Mouse (Mus musculus) cerebellum, adult 2 months (tissue): ENCODE results near the gene Cdk15. TPM values are rescaled to one million over a fixed set of nuclear protein-coding genes. Genes with fewer than 3 reads are reported as not detected.

Experiments
- DNase-seq, 2 experiments: peaks; one replicate each; pipeline ENCODE4 v3.0.0; 2021
- H3K27ac ChIP-seq: fragments of 200-500 bp; 2 replicates; pipeline ENCODE4 v1.5.1; 2012; ENCODE audit warnings: low read length, control low read depth, inconsistent platforms; ENCODE audit not compliant: insufficient read depth
- H3K27me3 ChIP-seq: fragments of 200-500 bp; 2 replicates; pipeline ENCODE4 v1.6.1; 2012; ENCODE audit warnings: inconsistent platforms, mild to moderate bottlenecking, low read length, moderate library complexity; ENCODE audit not compliant: control insufficient read depth, insufficient read depth
- H3K4me1 ChIP-seq: fragments of 200-500 bp; 2 replicates; pipeline ENCODE4 v1.6.1; 2011; ENCODE audit warnings: low read length; ENCODE audit not compliant: control insufficient read depth, insufficient read depth
- H3K4me3 ChIP-seq: fragments of 200-500 bp; replicated peaks from 2 replicates; pipeline ENCODE3; 2011; ENCODE audit warnings: mild to moderate bottlenecking, low read depth, low read length, control low read depth; ENCODE audit not compliant: insufficient read depth
- CTCF ChIP-seq: fragments of 200-500 bp; IDR thresholded peaks from 2 replicates; pipeline ENCODE4 v1.5.1; 2011; ENCODE audit warnings: low read depth, mild to moderate bottlenecking, control low read depth, low read length, moderate library complexity, borderline replicate concordance; ENCODE audit not compliant: insufficient read depth
- POLR2A ChIP-seq: fragments of 200-500 bp; IDR thresholded peaks from 2 replicates; pipeline ENCODE4 v1.6.1; 2011; ENCODE audit warnings: low read length, control low read depth, borderline replicate concordance; ENCODE audit not compliant: insufficient read depth
- whole genome bisulfite sequencing: fragments of 180-500 bp; shearing (Covaris S2); methylation state at CpG from one replicate; pipeline ENCODE4 v1.1.7; 2018; 5-methylcytosine and 5-hydroxymethylcytosine counted together
- polyA plus RNA-seq: library from polyadenylated mRNA; depleted of rRNA; stranded (reverse); fragments of >200 nt; gene quantifications from 2 replicates; pipeline ENCODE4 v1.2.3, GENCODE M21; 2012; rRNA removed

Cdk15 gene
- polyA plus RNA-seq, 1 experiment, result 0.49 TPM

DNA sequence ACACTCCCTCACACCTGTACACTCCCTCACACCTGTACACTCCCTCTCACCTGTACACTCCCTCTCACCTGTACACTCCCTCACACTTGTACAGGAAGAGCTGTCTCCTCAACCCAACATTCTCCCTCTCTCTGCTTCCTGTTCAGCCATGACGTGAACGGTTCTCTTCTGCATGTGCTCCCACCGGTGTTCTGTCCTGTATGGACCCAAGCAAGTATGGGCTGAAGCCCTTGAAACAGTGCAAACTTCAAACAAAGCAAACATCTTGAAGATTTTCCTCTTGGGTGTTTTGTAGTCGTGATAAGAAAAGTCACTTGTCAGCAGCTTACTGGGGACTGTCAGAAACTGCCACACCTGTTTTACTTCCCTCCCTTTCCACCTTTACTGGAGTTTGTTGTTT lies 144.5 kb downstream of the Cdk15 start:
- no peaks in the 10 kb centered on the region for H3K27me3 ChIP-seq
- no peak for DNase-seq
- H3K4me3 ChIP-seq, result no peak overlapping the region
- no peak overlapping the region for H3K27ac ChIP-seq
- 94% methylated on average over 4 of the region's 4 CpGs for WGBS
- H3K4me1 ChIP-seq, result peaks cover 23% of the 10 kb centered on the region
- TF ChIP-seq POLR2A (no peak), CTCF (no peak)

Other genes with a start within 250 kb of the Cdk15 start
- not detected in 2 replicates for gene C2cd6, start 162.0 kb upstream of the Cdk15 start, polyA plus RNA-seq
- gene Tmem237, start 136.5 kb upstream of the Cdk15 start, polyA plus RNA-seq, result 22.2 and 27.0 TPM in 2 replicates
- 12.0 and 12.9 TPM in 2 replicates for gene Mpp4, start 93.5 kb upstream of the Cdk15 start, polyA plus RNA-seq
- 74.1 and 84.0 TPM in 2 replicates for gene Als2, start 19.7 kb upstream of the Cdk15 start, polyA plus RNA-seq
- 25.0 and 28.1 TPM in 2 replicates for gene Fzd7, start 225.5 kb downstream of the Cdk15 start, polyA plus RNA-seq